Mouse (Mus musculus): ENCODE results near the gene Gm10477. TPM values are rescaled to one million over a fixed set of nuclear protein-coding genes. Genes with fewer than 3 reads are reported as not detected.
A peak's percentile ranks its signal among the peaks of the same experiment; 100 is the strongest.
"Not testable (repeated sequence)": the region's sequence is repeated elsewhere in the genome, so short reads cannot be mapped to it uniquely, and the experiment has no call there.

The Gm10477 gene
- polyA plus RNA-seq (2015; fragmentation: Nextera tagmentation; extraction: Ambion mirVana), result not detected in 2 replicates

- H3K9ac ChIP-seq (replicated peaks); H3K27ac ChIP-seq; H3K4me3 ChIP-seq (replicated peaks); H3K4me1 ChIP-seq (replicated peaks); H3K9me3 ChIP-seq; H3K27me3 ChIP-seq; ATAC-seq; H3K36me3 ChIP-seq; H3K4me2 ChIP-seq (replicated peaks): not testable (repeated sequence)
- WGBS, result 82% methylated on average over 6 of the region's 6 CpGs
These were observed at the start of gene Gm10477 for GRCm38 (mm10) chrX:56524442-56524841. Gene Gm10477, plus strand, starts transcription at chrX:56524742.

GRCm38 (mm10) chrX:56477553-56477952 lies 47.0 kb upstream of the Gm10477 start:
- H3K4me3 ChIP-seq (replicated peaks), result no peak overlapping the region
- no peak overlapping the region for H3K9ac ChIP-seq (replicated peaks)
- H3K4me2 ChIP-seq (replicated peaks), result no peak overlapping the region
- no peak for ATAC-seq
- peaks cover 6% of the 10 kb centered on the region; the same call in 1 of the 2 replicates for H3K36me3 ChIP-seq
- H3K27ac ChIP-seq, result no peak overlapping the region
- H3K9me3 ChIP-seq, result no peaks in the 10 kb centered on the region; the same call in 1 of the 2 replicates
- H3K4me1 ChIP-seq (replicated peaks), result no peaks in the 10 kb centered on the region
- WGBS, result 84% methylated on average over 3 of the region's 3 CpGs
- H3K27me3 ChIP-seq, result no peaks in the 10 kb centered on the region

GRCm38 (mm10) chrX:56481906-56482305 lies 42.6 kb upstream of the Gm10477 start:
- peaks cover 8% of the 10 kb centered on the region; the same call in 1 of the 2 replicates for H3K36me3 ChIP-seq
- no peak overlapping the region for H3K9ac ChIP-seq (replicated peaks)
- H3K4me3 ChIP-seq (replicated peaks), result no peak overlapping the region
- ATAC-seq, result no peak
- H3K9me3 ChIP-seq, result no peaks in the 10 kb centered on the region; the same call in 1 of the 2 replicates
- no peaks in the 10 kb centered on the region for H3K27me3 ChIP-seq
- 54% methylated on average over 3 of the region's 3 CpGs for WGBS
- H3K4me2 ChIP-seq (replicated peaks), result no peak overlapping the region
- H3K4me1 ChIP-seq (replicated peaks), result no peaks in the 10 kb centered on the region
- no peak overlapping the region for H3K27ac ChIP-seq

GRCm38 (mm10) chrX:56489758-56490157 lies 34.8 kb upstream of the Gm10477 start:
- Histone ChIP-seq H3K4me3 (replicated peaks) (no peak overlapping the region), H3K27ac (no peak overlapping the region), H3K27me3 (no peaks in the 10 kb centered on the region), H3K9me3 (no peaks in the 10 kb centered on the region), H3K4me2 (replicated peaks) (no peak overlapping the region), H3K4me1 (replicated peaks) (no peaks in the 10 kb centered on the region), H3K36me3 (peaks cover 3% of the 10 kb centered on the region; the same call in 1 of the 2 replicates), H3K9ac (replicated peaks) (no peak overlapping the region)
- WGBS, result 27% methylated on average over 1 of the region's 1 CpGs
- ATAC-seq, result no peak

GRCm38 (mm10) chrX:56497241-56497640 lies 27.3 kb upstream of the Gm10477 start:
- H3K4me3 ChIP-seq (replicated peaks), result no peak overlapping the region
- H3K9ac ChIP-seq (replicated peaks), result no peak overlapping the region
- peaks cover 8% of the 10 kb centered on the region for H3K36me3 ChIP-seq
- no peak overlapping the region for H3K4me2 ChIP-seq (replicated peaks)
- no peak for ATAC-seq
- H3K27ac ChIP-seq, result no peak overlapping the region
- H3K27me3 ChIP-seq, result no peaks in the 10 kb centered on the region
- H3K4me1 ChIP-seq (replicated peaks), result no peaks in the 10 kb centered on the region
- no peaks in the 10 kb centered on the region for H3K9me3 ChIP-seq
- WGBS, result 84% methylated on average over 7 of the region's 7 CpGs

- Histone ChIP-seq H3K9me3 (no peaks in the 10 kb centered on the region), H3K4me3 (replicated peaks) (no peak overlapping the region), H3K4me2 (replicated peaks) (no peak overlapping the region), H3K9ac (replicated peaks) (no peak overlapping the region), H3K4me1 (replicated peaks) (no peaks in the 10 kb centered on the region), H3K27me3 (no peaks in the 10 kb centered on the region), H3K27ac (no peak overlapping the region), H3K36me3 (no peaks in the 10 kb centered on the region)
- peak; percentile 60; the same call in 1 of the 2 replicates for ATAC-seq
- WGBS, result 15% methylated on average over 3 of the region's 3 CpGs
These were observed 6.7 kb downstream of the Gm10477 start for GRCm38 (mm10) chrX:56531266-56531665.

- WGBS, result 52% methylated on average over 4 of the region's 4 CpGs
- no peak overlapping the region for H3K4me3 ChIP-seq (replicated peaks)
- no peak overlapping the region for H3K27ac ChIP-seq
- no peaks in the 10 kb centered on the region for H3K36me3 ChIP-seq
- H3K9ac ChIP-seq (replicated peaks), result no peak overlapping the region
- no peaks in the 10 kb centered on the region for H3K4me1 ChIP-seq (replicated peaks)
- H3K27me3 ChIP-seq, result no peaks in the 10 kb centered on the region
- no peak overlapping the region for H3K4me2 ChIP-seq (replicated peaks)
- H3K9me3 ChIP-seq, result no peaks in the 10 kb centered on the region
- no peak for ATAC-seq
These were observed 12.6 kb downstream of the Gm10477 start for GRCm38 (mm10) chrX:56537162-56537561.

- ATAC-seq, result no peak
- 87% methylated on average over 7 of the region's 7 CpGs for WGBS
- H3K9ac ChIP-seq (replicated peaks), result no peak within 1 kb of the TSS
- H3K27ac ChIP-seq, result no peak within 1 kb of the TSS
- no peaks in the 10 kb centered on the region for H3K36me3 ChIP-seq
- no peaks in the 10 kb centered on the region for H3K9me3 ChIP-seq
- no peak within 1 kb of the TSS for H3K4me3 ChIP-seq (replicated peaks)
- no peak within 1 kb of the TSS for H3K4me2 ChIP-seq (replicated peaks)
- no peaks in the 10 kb centered on the region for H3K4me1 ChIP-seq (replicated peaks)
- H3K27me3 ChIP-seq, result no peaks in the 10 kb centered on the region
These were observed 25.0 kb downstream of the Gm10477 start, which contains the start of gene Gm648 for GRCm38 (mm10) chrX:56549506-56549905. Gene Gm648, minus strand, starts transcription at chrX:56549606.

- Histone ChIP-seq H3K36me3 (no peaks in the 10 kb centered on the region), H3K4me1 (replicated peaks) (no peaks in the 10 kb centered on the region), H3K4me3 (replicated peaks) (no peak overlapping the region), H3K27me3 (no peaks in the 10 kb centered on the region), H3K9me3 (no peaks in the 10 kb centered on the region), H3K27ac (no peak overlapping the region), H3K9ac (replicated peaks) (no peak overlapping the region), H3K4me2 (replicated peaks) (no peak overlapping the region)
- whole genome bisulfite sequencing, result 79% methylated on average over 3 of the region's 3 CpGs
- ATAC-seq, result no peak
These were observed 29.0 kb downstream of the Gm10477 start for GRCm38 (mm10) chrX:56553584-56553983.

GRCm38 (mm10) chrX:56572465-56572864 lies 47.9 kb downstream of the Gm10477 start:
- no peak overlapping the region for H3K4me2 ChIP-seq (replicated peaks)
- H3K9me3 ChIP-seq, result no peaks in the 10 kb centered on the region
- ATAC-seq, result no peak
- H3K27ac ChIP-seq, result no peak overlapping the region
- H3K36me3 ChIP-seq, result no peaks in the 10 kb centered on the region
- no peaks in the 10 kb centered on the region for H3K4me1 ChIP-seq (replicated peaks)
- no peak overlapping the region for H3K4me3 ChIP-seq (replicated peaks)
- no peaks in the 10 kb centered on the region for H3K27me3 ChIP-seq
- no peak overlapping the region for H3K9ac ChIP-seq (replicated peaks)
- WGBS, result 19% methylated on average over 6 of the region's 6 CpGs

Other genes starting within 250 kb of the Gm10477 start
- 4.3 and 5.1 TPM in 2 replicates for gene Zfp449, start 178.3 kb upstream of the Gm10477 start, polyA plus RNA-seq (2015; fragmentation: Nextera tagmentation; extraction: Ambion mirVana)
- gene Smim10l2a, start 150.2 kb upstream of the Gm10477 start, polyA plus RNA-seq (2015; fragmentation: Nextera tagmentation; extraction: Ambion mirVana), result 15.0 and 15.1 TPM in 2 replicates
- gene Gm2174, start 76.8 kb upstream of the Gm10477 start, polyA plus RNA-seq (2015; fragmentation: Nextera tagmentation; extraction: Ambion mirVana), result 1.3 and 2.8 TPM in 2 replicates
- gene Ints6l, start 69.9 kb upstream of the Gm10477 start, polyA plus RNA-seq (2015; fragmentation: Nextera tagmentation; extraction: Ambion mirVana), result 22.7 and 23.0 TPM in 2 replicates
- 0.15 TPM in 1 of 2 replicates, not detected in the other for gene Gm648, start 24.9 kb downstream of the Gm10477 start, polyA plus RNA-seq (2015; fragmentation: Nextera tagmentation; extraction: Ambion mirVana)
- gene Mmgt1, start 73.3 kb downstream of the Gm10477 start, polyA plus RNA-seq (2015; fragmentation: Nextera tagmentation; extraction: Ambion mirVana), result 55.5 and 57.1 TPM in 2 replicates
- 45.2 and 49.4 TPM in 2 replicates for gene Slc9a6, start 85.0 kb downstream of the Gm10477 start, polyA plus RNA-seq (2015; fragmentation: Nextera tagmentation; extraction: Ambion mirVana)
- gene Fhl1, start 207.0 kb downstream of the Gm10477 start, polyA plus RNA-seq (2015; fragmentation: Nextera tagmentation; extraction: Ambion mirVana), result 108 and 113 TPM in 2 replicates

All from midbrain, embryonic 13.5 days (tissue).